Mouse (Mus musculus) CD4-positive, CD25-positive, alpha-beta regulatory T cell, adult 4 months (primary cell): ENCODE results near the gene Hddc3. TPM values are rescaled to one million over a fixed set of nuclear protein-coding genes. Genes with fewer than 3 reads are reported as not detected.

Source experiments
- polyA plus RNA-seq, 2 experiments: library from polyadenylated mRNA; unstranded; fragments of 100-300 nt; shearing (Covaris generic); gene quantifications; one replicate each; pipeline ENCODE4 v1.2.1; 2017

Hddc3 gene
- polyA plus RNA-seq, 2 experiments from 2014 or later = 6.9 to 7.2 TPM

Other genes with a start within 250 kb of the Hddc3 start
- 10 to 100 TPM; 22.4 to 23.9 TPM for gene Idh2, start 227.7 kb upstream of the Hddc3 start, polyA plus RNA-seq
- 10 to 100 TPM; 19.2 to 26.0 TPM for gene Sema4b, start 156.3 kb upstream of the Hddc3 start, polyA plus RNA-seq
- gene Cib1, start 110.3 kb upstream of the Hddc3 start, polyA plus RNA-seq = 10 to 100 TPM; 86.5 to 98.1 TPM
- 10 to 100 TPM in 1 of 2 experiments, 1 to 10 TPM in 1; 8.4 to 11.4 TPM for gene Gdpgp1, start 110.2 kb upstream of the Hddc3 start, polyA plus RNA-seq
- gene Ttll13, start 96.7 kb upstream of the Hddc3 start, polyA plus RNA-seq = under 1 TPM in 1 of 2 experiments, not detected in 1; 0.94 TPM
- gene Ngrn, start 81.9 kb upstream of the Hddc3 start, polyA plus RNA-seq = 10 to 100 TPM; 28.9 to 34.0 TPM
- 10 to 100 TPM; 28.9 to 44.3 TPM for gene Vps33b, start 73.5 kb upstream of the Hddc3 start, polyA plus RNA-seq
- gene Prc1, start 48.7 kb upstream of the Hddc3 start, polyA plus RNA-seq = 10 to 100 TPM; 16.9 to 30.3 TPM
- gene Rccd1, start 18.6 kb upstream of the Hddc3 start, polyA plus RNA-seq = 1 to 10 TPM; 6.0 to 6.1 TPM
- 10 to 100 TPM; 38.1 to 79.1 TPM for gene Unc45a, start 2.1 kb upstream of the Hddc3 start, polyA plus RNA-seq
- gene Man2a2, start 28.3 kb downstream of the Hddc3 start, polyA plus RNA-seq = 10 to 100 TPM; 10.4 to 22.3 TPM
- gene Fes, start 44.8 kb downstream of the Hddc3 start, polyA plus RNA-seq = 1 to 10 TPM in 1 of 2 experiments, under 1 TPM in 1; 0.11 to 2.5 TPM
- 1 to 10 TPM; 5.5 to 7.3 TPM for gene Furin, start 62.3 kb downstream of the Hddc3 start, polyA plus RNA-seq
- gene Blm, start 192.0 kb downstream of the Hddc3 start, polyA plus RNA-seq = 1 to 10 TPM; 6.1 to 8.8 TPM